Comparison of ENCODE assay signal across 16 mouse cellular contexts in genomic region chr6:18446917-18447316, GRCm38 (mm10).
A peak's percentile ranks its signal among the peaks of the same experiment; 100 is the strongest.
DNase-seq lines count a peak whose midpoint lies in the region; ATAC-seq and TF ChIP-seq lines count a peak whose summit lies in the region.
"Had no signal": no experiment of that assay in that cellular context is flagged by ENCODE, and none has a peak within 500 bp of the region (broad histone marks: within the 10 kb centered on the region; RNA-seq: fewer than 3 reads in every experiment).

No protein-coding gene starts in this region.

- H3K9me3 ChIP-seq in forebrain, embryonic 16.5 days (ENCODE audit: control insufficient read depth, low read length): no peaks in the 10 kb centered on the region
- no peaks in the 10 kb centered on the region for H3K9me3 ChIP-seq in hindbrain, postnatal 0 days (ENCODE audit: low read length)
- H3K9me3 ChIP-seq in midbrain, postnatal 0 days (ENCODE audit: low read length): no peaks in the 10 kb centered on the region
- H3K9me3 ChIP-seq: heart, embryonic 13.5 days; limb, embryonic 13.5 days had no signal

- no peaks in the 10 kb centered on the region for H3K27me3 ChIP-seq in forebrain, embryonic 16.5 days (replicated peaks; ENCODE audit: control insufficient read depth, insufficient read depth, low read length)
- H3K27me3 ChIP-seq in hindbrain, postnatal 0 days (ENCODE audit: insufficient read depth, low read length): no peaks in the 10 kb centered on the region
- no peaks in the 10 kb centered on the region for H3K27me3 ChIP-seq in midbrain, postnatal 0 days (ENCODE audit: insufficient read depth, low read length)
- H3K27me3 ChIP-seq: heart, embryonic 13.5 days; limb, embryonic 13.5 days had no signal

- no peak overlapping the region; the same call in 1 of the 2 replicates for H3K9ac ChIP-seq in forebrain, embryonic 16.5 days (replicated peaks; ENCODE audit: low read depth, low read length)
- no peak overlapping the region for H3K9ac ChIP-seq in hindbrain, postnatal 0 days (replicated peaks; ENCODE audit: low read length)
- H3K9ac ChIP-seq in midbrain, postnatal 0 days (replicated peaks; ENCODE audit: low read length, poor library complexity, severe bottlenecking): no peak overlapping the region
- H3K9ac ChIP-seq: heart, embryonic 13.5 days; limb, embryonic 13.5 days had no signal

- ATAC-seq in forebrain, embryonic 16.5 days: peak; percentile 43
- ATAC-seq in hindbrain, postnatal 0 days: peak; percentile 67; the same call in 1 of the 2 replicates
- ATAC-seq in midbrain, postnatal 0 days (ENCODE audit: low FRiP score): no peak

- no peaks in the 10 kb centered on the region for H3K36me3 ChIP-seq in forebrain, embryonic 16.5 days (ENCODE audit: control insufficient read depth, insufficient read depth)
- no peaks in the 10 kb centered on the region for H3K36me3 ChIP-seq in hindbrain, postnatal 0 days (ENCODE audit: insufficient read depth, low read length)
- no peaks in the 10 kb centered on the region for H3K36me3 ChIP-seq in midbrain, postnatal 0 days (ENCODE audit: insufficient read depth, low read length)
- H3K36me3 ChIP-seq: heart, embryonic 13.5 days; limb, embryonic 13.5 days had no signal

- DNase-seq in hindbrain, postnatal 0 days (ENCODE audit: low spot score): peak; percentile 41
- DNase-seq in midbrain, postnatal 0 days (ENCODE audit: low spot score): peak; percentile 19
- no peak for DNase-seq in thymus, postnatal 4 days
- no peak for DNase-seq in cerebellum, adult 11 months
- DNase-seq in cerebellum, postnatal 25 days: no peak
- DNase-seq: adrenal gland, adult 2 months; cerebellum, adult 9-10 months; embryo, embryonic 11 days; kidney, adult 2 months; kidney, postnatal 25 days; layer of hippocampus, postnatal 36 days; lung, postnatal 14 days had no signal

- peak overlapping the region; percentile 45; the same call in 1 of the 2 replicates for H3K27ac ChIP-seq in cortical plate, adult 2 months (ENCODE audit: insufficient read depth, low read length)
- H3K27ac ChIP-seq in forebrain, embryonic 16.5 days (ENCODE audit: low read length): peak overlapping the region; percentile 94
- H3K27ac ChIP-seq in hindbrain, postnatal 0 days: peak overlapping the region; percentile 73
- peak overlapping the region; percentile 34; the same call in 1 of the 2 replicates for H3K27ac ChIP-seq in midbrain, postnatal 0 days (ENCODE audit: low read depth, low read length)
- H3K27ac ChIP-seq: heart, embryonic 13.5 days; limb, embryonic 13.5 days had no signal

- peaks cover 19% of the 10 kb centered on the region; the same call in 1 of the 2 replicates for H3K4me1 ChIP-seq in cortical plate, adult 2 months (ENCODE audit: control insufficient read depth, insufficient read depth, low read length)
- H3K4me1 ChIP-seq in forebrain, embryonic 16.5 days (replicated peaks; ENCODE audit: control insufficient read depth, insufficient read depth, low read length): peaks cover 16% of the 10 kb centered on the region
- peaks cover 10% of the 10 kb centered on the region; the same call in 1 of the 2 replicates for H3K4me1 ChIP-seq in hindbrain, postnatal 0 days (ENCODE audit: insufficient read depth, low read length)
- no peaks in the 10 kb centered on the region for H3K4me1 ChIP-seq in midbrain, postnatal 0 days (ENCODE audit: insufficient read depth, low read length)

- TF ChIP-seq CTCF in cortical plate, adult 2 months (IDR thresholded peaks at IDR 0.05; ENCODE audit: extremely low read depth, insufficient read depth, low read length): no peak
- no peak for TF ChIP-seq CTCF in hindbrain, postnatal 0 days (IDR thresholded peaks at IDR 0.05; ENCODE audit: low read depth)
- TF ChIP-seq CTCF in midbrain, postnatal 0 days (IDR thresholded peaks at IDR 0.05): no peak

- no peak overlapping the region; the same call in 1 of the 2 replicates for H3K4me2 ChIP-seq in forebrain, embryonic 16.5 days (ENCODE audit: low read length)
- H3K4me2 ChIP-seq in hindbrain, postnatal 0 days (ENCODE audit: low read depth, low read length): no peak overlapping the region
- no peak overlapping the region for H3K4me2 ChIP-seq in midbrain, postnatal 0 days (ENCODE audit: low read depth, low read length, poor library complexity, severe bottlenecking)
- H3K4me2 ChIP-seq: heart, embryonic 13.5 days; limb, embryonic 13.5 days had no signal

- no peak overlapping the region for H3K4me3 ChIP-seq in cortical plate, adult 2 months (ENCODE audit: insufficient read depth, low read length)
- no peak overlapping the region for H3K4me3 ChIP-seq in forebrain, embryonic 16.5 days (replicated peaks; ENCODE audit: low read length)
- H3K4me3 ChIP-seq in hindbrain, postnatal 0 days (ENCODE audit: low read length): no peak overlapping the region
- H3K4me3 ChIP-seq in midbrain, postnatal 0 days (ENCODE audit: low read depth, low read length): no peak overlapping the region
- H3K4me3 ChIP-seq: heart, embryonic 13.5 days; limb, embryonic 13.5 days had no signal

- no peak for TF ChIP-seq POLR2A in cortical plate, adult 2 months (IDR thresholded peaks at IDR 0.05; ENCODE audit: extremely low read depth, insufficient read depth, low read length)

- 13% methylated on average over 7 of the region's 7 CpGs for WGBS in forebrain, embryonic 16.5 days
- 28% methylated on average over 7 of the region's 7 CpGs for WGBS in hindbrain, postnatal 0 days
- 12% methylated on average over 7 of the region's 7 CpGs for WGBS in midbrain, postnatal 0 days

Comparison
In these comparisons a context has a peak if more than half of its experiments do, and no peak if none do; other contexts are left out.
1. H3K27ac ChIP-seq: peak in every context shown above with its lines; median percentile 94 in forebrain, embryonic 16.5 days; 73 in hindbrain, postnatal 0 days; 45 in cortical plate, adult 2 months; 34 in midbrain, postnatal 0 days.
2. DNase-seq: peak in hindbrain, postnatal 0 days (single experiment) and midbrain, postnatal 0 days (single experiment); none in thymus, postnatal 4 days (single experiment), cerebellum, adult 11 months (single experiment) and cerebellum, postnatal 25 days (0 of 2).